Comparison of ENCODE assay signal across 21 mouse cellular contexts in the genomic region with DNA sequence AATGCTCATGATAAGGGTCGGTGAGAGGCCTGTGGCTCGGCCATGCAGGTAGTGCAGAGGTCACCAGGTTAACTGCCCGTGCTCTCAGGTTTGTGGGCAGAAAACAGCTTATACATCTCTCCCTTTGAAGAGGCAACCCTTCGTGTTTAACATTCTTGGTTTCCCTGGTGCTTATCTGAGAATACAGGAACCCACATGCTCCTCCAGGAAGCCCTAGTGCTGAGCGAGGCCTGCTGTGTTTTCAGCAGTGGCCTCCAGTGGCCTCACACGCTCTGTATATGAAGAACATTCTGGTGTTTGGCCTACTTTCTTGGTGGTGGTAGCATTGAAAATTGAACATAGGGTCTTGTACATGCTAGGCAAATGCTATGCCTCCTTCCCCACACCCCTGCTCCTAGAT. TPM values are rescaled to one million over a fixed set of nuclear protein-coding genes. Genes with fewer than 3 reads are reported as not detected.
A peak's percentile ranks its signal among the peaks of the same experiment; 100 is the strongest.
DNase-seq lines count a peak whose midpoint lies in the region; ATAC-seq lines count a peak whose summit lies in the region.
"Had no signal": no experiment of that assay in that cellular context is flagged by ENCODE, and none has a peak within 500 bp of the region (broad histone marks: within the 10 kb centered on the region; RNA-seq: fewer than 3 reads in every experiment).

No protein-coding gene starts in this region.

- peaks cover 94% of the 10 kb centered on the region for H3K36me3 ChIP-seq in megakaryocyte, embryonic 14.5 days (replicated peaks; ENCODE audit: low read length)
- peaks cover 44% of the 10 kb centered on the region for H3K36me3 ChIP-seq in liver, embryonic 11.5 days (ENCODE audit: control insufficient read depth, insufficient read depth, low read length)

- H3K27me3 ChIP-seq in megakaryocyte, embryonic 14.5 days (replicated peaks), result no peaks in the 10 kb centered on the region
- no peaks in the 10 kb centered on the region for H3K27me3 ChIP-seq in liver, embryonic 11.5 days (replicated peaks; ENCODE audit: control insufficient read depth, insufficient read depth, low read length)
- H3K27me3 ChIP-seq: embryonic facial prominence, embryonic 13.5 days; forebrain, embryonic 13.5 days; heart, embryonic 13.5 days; hindbrain, embryonic 12.5 days had no signal

- no peak overlapping the region for H3K27ac ChIP-seq in liver, embryonic 11.5 days (ENCODE audit: low read depth, low read length)
- H3K27ac ChIP-seq: embryonic facial prominence, embryonic 13.5 days; forebrain, embryonic 13.5 days; heart, embryonic 13.5 days; hindbrain, embryonic 12.5 days had no signal

- peaks cover 58% of the 10 kb centered on the region for H3K4me1 ChIP-seq in megakaryocyte, embryonic 14.5 days
- H3K4me1 ChIP-seq in liver, embryonic 11.5 days (replicated peaks; ENCODE audit: control insufficient read depth, insufficient read depth, low read length), result 0 out of 2 replicates have a peak, but pooled peaks cover 3% of the 10 kb centered on the region
- H3K4me1 ChIP-seq: embryonic facial prominence, embryonic 13.5 days; forebrain, embryonic 13.5 days; heart, embryonic 13.5 days; hindbrain, embryonic 12.5 days had no signal

- DNase-seq in liver, embryonic 11.5 days (ENCODE audit: low spot score), result no peak
- DNase-seq in adrenal gland, postnatal 25 days, result no peak
- no peak for DNase-seq in spleen, postnatal 4 days (ENCODE audit: low spot score in 2 of 2)
- DNase-seq: adrenal gland, postnatal 10 days; cerebellum, adult 11-12 months; cerebellum, adult 9-10 months; cerebellum, postnatal 25 days; forebrain, postnatal 0 days; gastrocnemius, postnatal 25 days; heart, postnatal 4 days had no signal

- H3K4me3 ChIP-seq in megakaryocyte, embryonic 14.5 days (replicated peaks), result peak overlapping the region; percentile 85
- no peak overlapping the region for H3K4me3 ChIP-seq in liver, embryonic 11.5 days (ENCODE audit: low read depth, low read length)
- H3K4me3 ChIP-seq: embryonic facial prominence, embryonic 13.5 days; forebrain, embryonic 13.5 days; heart, embryonic 13.5 days; hindbrain, embryonic 12.5 days had no signal

- no peak for ATAC-seq in megakaryocyte, adult 5-6 weeks (ENCODE audit: poor library complexity, severe bottlenecking)
- ATAC-seq in liver, embryonic 11.5 days (replicated peaks; ENCODE audit: low FRiP score), result peak; percentile 65; the same call in 1 of the 2 replicates
- ATAC-seq in megakaryocyte progenitor cell, adult 5-6 weeks (replicated peaks; ENCODE audit: poor library complexity), result peak; percentile 70
- ATAC-seq: forebrain, embryonic 13.5 days; forebrain, postnatal 0 days; hindbrain, embryonic 16.5 days had no signal

- H3K9ac ChIP-seq in liver, embryonic 11.5 days (ENCODE audit: low read depth, low read length), result no peak overlapping the region
- H3K9ac ChIP-seq: embryonic facial prominence, embryonic 13.5 days; forebrain, embryonic 13.5 days; forebrain, postnatal 0 days; heart, embryonic 13.5 days; hindbrain, embryonic 12.5 days had no signal

- H3K9me3 ChIP-seq in megakaryocyte, embryonic 14.5 days, result no peaks in the 10 kb centered on the region
- H3K9me3 ChIP-seq in liver, embryonic 11.5 days (ENCODE audit: control insufficient read depth, low read length), result no peaks in the 10 kb centered on the region
- H3K9me3 ChIP-seq: embryonic facial prominence, embryonic 13.5 days; forebrain, embryonic 13.5 days; heart, embryonic 13.5 days; hindbrain, embryonic 12.5 days had no signal

- 51% methylated on average over 6 of the region's 6 CpGs for WGBS in liver, embryonic 11.5 days

- no peak overlapping the region for H3K4me2 ChIP-seq in liver, embryonic 11.5 days
- H3K4me2 ChIP-seq: embryonic facial prominence, embryonic 13.5 days; forebrain, embryonic 13.5 days; heart, embryonic 13.5 days; hindbrain, embryonic 12.5 days had no signal

RNA-seq across cellular contexts. Expression of a gene that starts 7.7 kb away (rescaled TPM):
- 6.2 TPM in 1 of 2 replicates, not detected in the other for polyA plus RNA-seq in megakaryocyte, embryonic 14.5 days (2012; ENCODE audit: insufficient read depth, low replicate concordance)
- 94.5 and 109 TPM in 2 replicates for total RNA-seq in megakaryocyte, adult 5-6 weeks (2015)
- 150 and 185 TPM in 2 replicates for total RNA-seq in megakaryocyte, adult 5-6 weeks (2017)
- polyA plus RNA-seq in liver, embryonic 11.5 days (2014; fragmentation: Nextera tagmentation; extraction: Ambion mirVana), result 70.7 and 74.6 TPM in 2 replicates
- 52.0 and 55.4 TPM in 2 replicates for total RNA-seq in megakaryocyte progenitor cell, adult 5-6 weeks (2015)
- total RNA-seq in megakaryocyte progenitor cell, adult 5-6 weeks (2017), result 81.4 and 87.2 TPM in 2 replicates
- total RNA-seq in adrenal gland, postnatal 25 days (2021), result 103 and 105 TPM in 2 replicates

RNA-seq across cellular contexts. Expression of a gene that starts 7.8 kb away (rescaled TPM):
- polyA plus RNA-seq in megakaryocyte, embryonic 14.5 days (2012; ENCODE audit: insufficient read depth, low replicate concordance), result 409 and 1,033 TPM in 2 replicates
- total RNA-seq in megakaryocyte, adult 5-6 weeks (2015), result 98.7 and 125 TPM in 2 replicates
- total RNA-seq in megakaryocyte, adult 5-6 weeks (2017), result 276 and 281 TPM in 2 replicates
- polyA plus RNA-seq in liver, embryonic 11.5 days (2014; fragmentation: Nextera tagmentation; extraction: Ambion mirVana), result 219 and 225 TPM in 2 replicates
- 163 and 167 TPM in 2 replicates for total RNA-seq in megakaryocyte progenitor cell, adult 5-6 weeks (2015)
- 361 and 403 TPM in 2 replicates for total RNA-seq in megakaryocyte progenitor cell, adult 5-6 weeks (2017)
- total RNA-seq in adrenal gland, postnatal 25 days (2021), result 276 and 283 TPM in 2 replicates

RNA-seq across cellular contexts. Expression of a gene that starts 14.8 kb away (rescaled TPM):
- 1.2 and 4.1 TPM in 2 replicates for polyA plus RNA-seq in megakaryocyte, embryonic 14.5 days (2012; ENCODE audit: insufficient read depth, low replicate concordance)
- 26.8 and 29.5 TPM in 2 replicates for total RNA-seq in megakaryocyte, adult 5-6 weeks (2015)
- total RNA-seq in megakaryocyte, adult 5-6 weeks (2017), result 41.1 and 46.8 TPM in 2 replicates
- polyA plus RNA-seq in liver, embryonic 11.5 days (2014; fragmentation: Nextera tagmentation; extraction: Ambion mirVana), result 89.0 and 97.5 TPM in 2 replicates
- total RNA-seq in megakaryocyte progenitor cell, adult 5-6 weeks (2015), result 47.5 and 51.8 TPM in 2 replicates
- 70.5 and 71.5 TPM in 2 replicates for total RNA-seq in megakaryocyte progenitor cell, adult 5-6 weeks (2017)
- total RNA-seq in adrenal gland, postnatal 25 days (2021), result 86.1 and 90.5 TPM in 2 replicates

RNA-seq across cellular contexts. Expression of a gene that starts 36.1 kb away (rescaled TPM):
- polyA plus RNA-seq in megakaryocyte, embryonic 14.5 days (2012; ENCODE audit: insufficient read depth, low replicate concordance), result not detected in 2 replicates
- not detected in 2 replicates for total RNA-seq in megakaryocyte, adult 5-6 weeks (2015)
- total RNA-seq in megakaryocyte, adult 5-6 weeks (2017), result not detected in 2 replicates
- not detected in 2 replicates for polyA plus RNA-seq in liver, embryonic 11.5 days (2014; fragmentation: Nextera tagmentation; extraction: Ambion mirVana)
- total RNA-seq in megakaryocyte progenitor cell, adult 5-6 weeks (2015), result not detected in 2 replicates
- not detected in 2 replicates for total RNA-seq in megakaryocyte progenitor cell, adult 5-6 weeks (2017)
- total RNA-seq in adrenal gland, postnatal 25 days (2021), result 5.2 and 10.7 TPM in 2 replicates
- total RNA-seq: ES-E14; forebrain, postnatal 0 days; gastrocnemius, adult 18-20 months; gastrocnemius, postnatal 25 days; granulocyte monocyte progenitor cell, adult 5-6 weeks had no signal
- polyA plus RNA-seq: embryonic facial prominence, embryonic 13.5 days; forebrain, embryonic 13.5 days; forebrain, postnatal 0 days; hindbrain, embryonic 12.5 days; hindbrain, embryonic 16.5 days had no signal
